Mouse (Mus musculus): ENCODE measurements around the gene Tmprss2.

- TF ChIP-seq EP300 (IDR thresholded peaks at IDR 0.05; ENCODE audit: insufficient read depth, low read depth, low read length) (no peak), CTCF (IDR thresholded peaks at IDR 0.05; ENCODE audit: low read depth, low read length) (no peak), POLR2A (IDR thresholded peaks at IDR 0.05; ENCODE audit: insufficient read depth, low read length) (no peak)
Observed at GRCm38 (mm10) chr16:97602256-97602655, 8.7 kb downstream of the Tmprss2 start.

All from ES-Bruce4 (cell line).